Mouse (Mus musculus) urinary bladder, postnatal 4 days (tissue): ENCODE measurements around the gene Ptprh.

Source experiments
- DNase-seq, 2 experiments: peaks; one replicate each; pipeline ENCODE4 v3.0.0; 2021 to 2022; ENCODE audit warnings: low spot score in 2 of 2

Ptprh gene

GRCm38 (mm10) chr7:4523205-4524130, 80.4 kb downstream of the Ptprh start:
- DNase-seq: no peak

GRCm38 (mm10) chr7:4522292-4522691, 81.5 kb downstream of the Ptprh start:
- DNase-seq: no peak

- no peak for DNase-seq
Measured at GRCm38 (mm10) chr7:4521231-4522003, 82.4 kb downstream of the Ptprh start.

GRCm38 (mm10) chr7:4518487-4518886, 85.4 kb downstream of the Ptprh start:
- no peak for DNase-seq

GRCm38 (mm10) chr7:4516332-4517050, 87.3 kb downstream of the Ptprh start, which contains the start of gene Tnnt1:
Tnnt1 (minus strand) TSS chr7:4516382.
- no peak for DNase-seq

GRCm38 (mm10) chr7:4515853-4516252, 88.0 kb downstream of the Ptprh start:
- DNase-seq: no peak

GRCm38 (mm10) chr7:4513829-4514712, 89.8 kb downstream of the Ptprh start:
- DNase-seq: peak in 1 of 2 experiments; percentile 59

- DNase-seq: no peak
Measured at GRCm38 (mm10) chr7:4513236-4513635, 90.6 kb downstream of the Ptprh start.

- no peak for DNase-seq
Measured at GRCm38 (mm10) chr7:4511489-4512224, 92.2 kb downstream of the Ptprh start.

- peak; percentile 69 to 72 for DNase-seq
Measured at GRCm38 (mm10) chr7:4509863-4510608, 93.8 kb downstream of the Ptprh start.

GRCm38 (mm10) chr7:4508739-4509116, 95.1 kb downstream of the Ptprh start:
- DNase-seq: no peak

GRCm38 (mm10) chr7:4508062-4508738, 95.6 kb downstream of the Ptprh start:
- DNase-seq: no peak

- no peak for DNase-seq
Measured at GRCm38 (mm10) chr7:4507220-4507619, 96.6 kb downstream of the Ptprh start.

GRCm38 (mm10) chr7:4504646-4505435, 99.0 kb downstream of the Ptprh start:
- DNase-seq: no peak

- no peak for DNase-seq
Measured at GRCm38 (mm10) chr7:4503858-4504257, 100.0 kb downstream of the Ptprh start.

GRCm38 (mm10) chr7:4503100-4503499, 100.7 kb downstream of the Ptprh start:
- DNase-seq: no peak

GRCm38 (mm10) chr7:4502421-4503090, 101.3 kb downstream of the Ptprh start:
- no peak for DNase-seq
